Mouse (Mus musculus) limb, embryonic 11.5 days (tissue): Measurements from ENCODE around the gene Angptl4. TPM values are rescaled to one million over a fixed set of nuclear protein-coding genes. Genes with fewer than 3 reads are reported as not detected.

Experiments
- ATAC-seq: fragments of 200-750 bp; cut with Nextera tagmentation; 2 replicates; pipeline ENCODE4 v1.8.0; 2017; ENCODE audit warnings: low read depth; ENCODE audit not compliant: insufficient number of reproducible peaks, low FRiP score, low TSS enrichment
- DNase-seq: peaks from one replicate; pipeline ENCODE4 v3.0.0-alpha.2; 2015; ENCODE audit warnings: low spot score
- H3K27ac ChIP-seq: fragments of 300-500 bp; sonication (generic); replicated peaks from 2 replicates; pipeline ENCODE4 v1.5.1; 2014; ENCODE audit warnings: low read depth, mild to moderate bottlenecking, low read length
- H3K27me3 ChIP-seq: fragments of 300-500 bp; sonication (generic); 2 replicates; pipeline ENCODE4 v1.6.1; 2014; ENCODE audit warnings: mild to moderate bottlenecking, low read length, mixed read lengths; ENCODE audit not compliant: control insufficient read depth, insufficient read depth
- H3K36me3 ChIP-seq: fragments of 300-500 bp; sonication (generic); 2 replicates; pipeline ENCODE4 v1.6.1; 2014; ENCODE audit warnings: mild to moderate bottlenecking, low read length, moderate library complexity, mixed read lengths; ENCODE audit not compliant: control insufficient read depth, insufficient read depth
- H3K4me1 ChIP-seq: fragments of 300-500 bp; sonication (generic); 2 replicates; pipeline ENCODE4 v1.6.1; 2014; ENCODE audit warnings: low read length, mixed read lengths; ENCODE audit not compliant: control insufficient read depth, insufficient read depth
- H3K4me2 ChIP-seq: fragments of 300-500 bp; sonication (generic); 2 replicates; pipeline ENCODE4 v1.6.1; 2014; ENCODE audit warnings: low read depth, mild to moderate bottlenecking, moderate library complexity; ENCODE audit not compliant: severe bottlenecking
- H3K4me3 ChIP-seq: fragments of 300-500 bp; sonication (generic); 2 replicates; pipeline ENCODE4 v1.5.1; 2014; ENCODE audit warnings: low read depth, low read length
- H3K9ac ChIP-seq: fragments of 300-500 bp; sonication (generic); 2 replicates; pipeline ENCODE4 v1.6.1; 2014; ENCODE audit warnings: mild to moderate bottlenecking, low read length
- H3K9me3 ChIP-seq: fragments of 300-500 bp; sonication (generic); 2 replicates; pipeline ENCODE4 v1.6.1; 2016; ENCODE audit warnings: low read length; ENCODE audit not compliant: control insufficient read depth
- WGBS: fragments of 180-500 bp; shearing (Covaris S2); extraction: QIAGEN DNeasy Blood & Tissue Kit; methylation state at CpG from one replicate; pipeline ENCODE4 v1.1.7; 2014; 5-methylcytosine and 5-hydroxymethylcytosine counted together
- polyA plus RNA-seq: library from polyadenylated mRNA; unstranded; fragments of >200 nt; fragmentation: Nextera tagmentation; extraction: Ambion mirVana; gene quantifications from 2 replicates; pipeline ENCODE4 v1.2.1, GENCODE M21; 2014

The Angptl4 gene
- polyA plus RNA-seq, 1 experiment from 2014 or later = 43.6 TPM

DNA sequence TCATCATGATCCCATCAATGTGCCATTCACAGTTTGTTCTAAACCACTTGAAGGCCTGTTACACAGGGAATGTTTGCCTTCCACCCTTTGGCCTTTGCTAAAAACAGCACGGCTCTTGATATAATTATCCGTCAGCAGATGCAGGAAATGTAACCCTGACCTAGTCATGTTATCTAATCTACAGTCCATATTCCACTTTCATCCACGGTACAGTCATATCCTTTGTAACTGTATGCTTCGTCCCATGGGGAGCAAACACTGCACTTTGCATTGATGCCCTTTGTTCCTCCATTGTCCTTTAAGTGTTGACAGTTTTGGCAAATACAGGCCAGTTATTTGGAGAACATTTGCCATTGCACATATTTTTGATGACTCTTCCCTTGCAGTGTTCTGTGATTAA, 7.1 kb upstream of the Angptl4 start:
- Histone ChIP-seq H3K4me1 (no peaks in the 10 kb centered on the region), H3K4me3 (no peak overlapping the region), H3K27ac (no peak overlapping the region), H3K9me3 (no peaks in the 10 kb centered on the region), H3K36me3 (no peaks in the 10 kb centered on the region), H3K27me3 (no peaks in the 10 kb centered on the region), H3K9ac (no peak overlapping the region), H3K4me2 (no peak overlapping the region)
- WGBS = 82% methylated on average over 4 of the region's 4 CpGs
- ATAC-seq = no peak
- no peak for DNase-seq

DNA sequence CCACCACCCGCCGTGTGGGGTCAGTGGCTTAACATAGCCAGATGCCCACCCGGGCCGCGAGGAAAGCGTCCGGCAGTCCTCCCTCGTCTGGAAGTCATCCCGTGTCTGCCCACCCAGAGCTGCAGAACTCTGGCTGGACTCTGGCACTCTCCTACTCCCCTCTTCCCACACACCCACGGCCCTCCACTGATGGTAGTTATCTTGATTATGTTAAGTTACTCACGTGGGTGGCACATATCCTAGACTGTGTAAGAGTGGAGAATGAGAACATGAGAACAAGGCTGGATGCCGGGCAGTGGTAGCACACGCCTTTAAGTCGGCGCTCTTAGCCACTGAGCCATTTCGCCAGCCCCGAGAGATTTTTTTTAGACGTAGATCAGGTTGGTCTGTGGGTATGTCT, 4.7 kb upstream of the Angptl4 start:
- no peak overlapping the region for H3K4me2 ChIP-seq
- H3K4me3 ChIP-seq = no peak overlapping the region
- WGBS = 85% methylated on average over 18 of the region's 18 CpGs
- H3K9ac ChIP-seq = no peak overlapping the region
- H3K36me3 ChIP-seq = no peaks in the 10 kb centered on the region
- DNase-seq (no peak), ATAC-seq (no peak)
- no peaks in the 10 kb centered on the region for H3K27me3 ChIP-seq
- no peaks in the 10 kb centered on the region for H3K9me3 ChIP-seq
- peaks cover 5% of the 10 kb centered on the region for H3K4me1 ChIP-seq
- H3K27ac ChIP-seq = no peak overlapping the region

DNA sequence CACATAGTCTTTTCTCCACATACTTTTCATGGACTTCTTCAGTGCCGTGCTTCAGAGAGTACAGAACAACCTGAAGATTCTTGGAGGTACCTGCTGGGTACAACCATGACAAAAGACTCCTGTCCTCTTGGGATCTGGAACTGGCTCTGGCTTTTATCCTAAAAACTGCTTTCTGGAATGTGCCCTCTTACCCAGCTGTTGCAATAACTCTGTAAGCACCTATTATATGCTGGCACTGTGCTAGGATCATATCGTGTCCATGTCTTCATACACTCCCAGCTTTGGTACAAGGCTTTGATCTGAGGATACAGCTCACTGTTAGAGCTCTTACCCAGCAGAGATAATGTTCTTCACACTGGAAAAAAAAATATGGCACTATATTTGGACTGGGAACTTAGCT, 3.3 kb upstream of the Angptl4 start:
- Histone ChIP-seq H3K36me3 (no peaks in the 10 kb centered on the region), H3K4me3 (no peak overlapping the region), H3K9me3 (no peaks in the 10 kb centered on the region), H3K27me3 (no peaks in the 10 kb centered on the region), H3K4me2 (no peak overlapping the region), H3K27ac (no peak overlapping the region), H3K4me1 (peaks cover 13% of the 10 kb centered on the region), H3K9ac (no peak overlapping the region)
- DNase-seq (no peak), ATAC-seq (no peak)
- WGBS = 88% methylated on average over 2 of the region's 2 CpGs

DNA sequence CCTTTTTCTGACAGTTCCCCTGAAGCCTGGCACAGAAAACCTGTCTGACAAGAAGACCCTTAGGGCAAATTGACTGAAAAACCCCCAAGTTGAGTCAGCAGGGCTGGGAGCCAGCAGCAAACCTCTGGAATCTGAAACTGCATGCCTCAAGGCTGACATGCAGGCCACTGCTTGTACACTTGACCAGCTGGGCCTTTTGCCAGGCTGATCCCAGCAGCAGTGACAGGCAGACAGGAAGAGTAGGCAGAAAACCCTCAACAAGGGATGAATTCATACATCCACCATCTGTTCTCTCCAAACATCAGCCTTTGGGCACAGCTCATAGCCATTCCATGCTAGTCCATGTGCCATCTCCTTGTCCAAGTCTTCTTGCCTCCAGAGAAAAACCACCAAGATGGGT, 1.8 kb upstream of the Angptl4 start:
- Histone ChIP-seq H3K4me2 (no peak overlapping the region), H3K4me1 (peaks cover 19% of the 10 kb centered on the region), H3K27ac (no peak overlapping the region), H3K9ac (no peak overlapping the region), H3K27me3 (no peaks in the 10 kb centered on the region), H3K9me3 (no peaks in the 10 kb centered on the region), H3K4me3 (no peak overlapping the region), H3K36me3 (no peaks in the 10 kb centered on the region)
- peak; percentile 31 for DNase-seq
- no peak for ATAC-seq

DNA sequence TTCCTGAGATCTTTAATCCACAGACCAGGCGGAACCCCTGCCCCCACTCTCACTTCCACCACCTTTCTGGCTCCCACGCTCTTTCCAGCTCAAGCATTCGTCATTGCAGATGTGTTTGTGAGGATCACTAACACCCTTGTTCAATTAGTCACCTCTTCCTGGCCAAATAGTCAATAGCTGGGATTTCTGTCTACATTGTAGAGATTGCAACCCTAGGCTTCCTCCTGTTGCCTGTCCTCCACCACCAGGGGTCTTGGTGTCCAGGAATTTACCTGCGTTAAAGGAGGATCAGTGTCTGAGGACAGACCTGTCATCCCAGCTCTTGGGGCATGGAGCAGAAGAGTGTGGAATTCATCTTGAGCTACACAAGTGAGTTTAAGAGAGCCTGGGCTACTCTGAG, 437 bp upstream of the Angptl4 start:
- no peak for ATAC-seq
- 37% methylated on average over 4 of the region's 4 CpGs for WGBS
- H3K27ac ChIP-seq = no peak overlapping the region
- H3K36me3 ChIP-seq = peaks cover 3% of the 10 kb centered on the region; the same call in 1 of the 2 replicates
- no peaks in the 10 kb centered on the region for H3K27me3 ChIP-seq
- DNase-seq = no peak
- H3K9me3 ChIP-seq = no peaks in the 10 kb centered on the region
- peak overlapping the region; percentile 58; the same call in 1 of the 2 replicates for H3K9ac ChIP-seq
- peaks cover 23% of the 10 kb centered on the region for H3K4me1 ChIP-seq
- H3K4me3 ChIP-seq = no peak overlapping the region
- peak overlapping the region; percentile 60 for H3K4me2 ChIP-seq

DNA sequence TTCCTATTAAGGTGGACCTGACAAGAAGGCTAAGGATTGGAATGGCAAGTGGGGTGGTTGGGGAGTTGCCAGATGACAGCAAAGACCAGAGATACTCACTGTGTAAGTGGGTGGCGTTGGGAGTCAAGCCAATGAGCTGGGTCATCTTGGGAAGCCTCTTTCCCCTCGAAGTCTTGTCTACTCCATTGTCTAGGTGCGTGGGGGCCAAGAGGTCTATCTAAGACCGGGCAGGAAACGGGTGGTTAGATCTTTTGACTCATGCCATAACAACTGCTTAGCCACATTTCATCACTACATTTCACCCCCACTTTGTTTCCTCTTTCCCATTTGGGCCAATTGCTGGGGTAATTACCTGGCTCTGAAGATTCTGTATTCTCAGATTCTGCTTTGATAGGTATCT, 1.2 kb downstream of the Angptl4 start:
- no peaks in the 10 kb centered on the region for H3K27me3 ChIP-seq
- peak overlapping the region; percentile 95 for H3K27ac ChIP-seq
- no peak overlapping the region for H3K9ac ChIP-seq
- 88% methylated on average over 5 of the region's 5 CpGs for WGBS
- H3K4me3 ChIP-seq = peak overlapping the region; percentile 36
- H3K4me2 ChIP-seq = peak overlapping the region; percentile 60
- peaks cover 8% of the 10 kb centered on the region; the same call in 1 of the 2 replicates for H3K36me3 ChIP-seq
- H3K4me1 ChIP-seq = peaks cover 23% of the 10 kb centered on the region
- H3K9me3 ChIP-seq = no peaks in the 10 kb centered on the region
- no peak for ATAC-seq
- DNase-seq = no peak

DNA sequence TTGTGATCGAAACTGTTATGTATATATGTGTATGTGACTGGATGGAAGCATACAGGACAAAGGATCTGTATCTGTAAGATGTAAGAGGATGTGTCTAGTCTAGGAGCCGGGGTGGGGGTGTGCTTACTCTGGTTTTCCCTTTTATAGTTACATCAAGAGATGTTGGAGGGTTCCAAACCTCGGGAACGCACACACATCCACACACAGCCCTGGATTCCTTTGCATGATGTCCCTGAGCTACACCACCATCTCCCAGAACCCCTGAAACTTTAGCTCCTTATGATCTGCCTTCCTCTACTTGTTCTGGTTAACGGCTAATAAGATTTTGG, 1.7 kb downstream of the Angptl4 start:
- peaks cover 12% of the 10 kb centered on the region; the same call in 1 of the 2 replicates for H3K36me3 ChIP-seq
- H3K4me1 ChIP-seq = peaks cover 23% of the 10 kb centered on the region
- H3K27ac ChIP-seq = peak overlapping the region; percentile 95
- DNase-seq (peak; percentile 22), ATAC-seq (no peak)
- H3K9ac ChIP-seq = no peak overlapping the region
- no peaks in the 10 kb centered on the region for H3K9me3 ChIP-seq
- H3K27me3 ChIP-seq = no peaks in the 10 kb centered on the region
- peak overlapping the region; percentile 11; the same call in 1 of the 2 replicates for H3K4me3 ChIP-seq
- 81% methylated on average over 5 of the region's 5 CpGs for WGBS
- peak overlapping the region; percentile 60 for H3K4me2 ChIP-seq

DNA sequence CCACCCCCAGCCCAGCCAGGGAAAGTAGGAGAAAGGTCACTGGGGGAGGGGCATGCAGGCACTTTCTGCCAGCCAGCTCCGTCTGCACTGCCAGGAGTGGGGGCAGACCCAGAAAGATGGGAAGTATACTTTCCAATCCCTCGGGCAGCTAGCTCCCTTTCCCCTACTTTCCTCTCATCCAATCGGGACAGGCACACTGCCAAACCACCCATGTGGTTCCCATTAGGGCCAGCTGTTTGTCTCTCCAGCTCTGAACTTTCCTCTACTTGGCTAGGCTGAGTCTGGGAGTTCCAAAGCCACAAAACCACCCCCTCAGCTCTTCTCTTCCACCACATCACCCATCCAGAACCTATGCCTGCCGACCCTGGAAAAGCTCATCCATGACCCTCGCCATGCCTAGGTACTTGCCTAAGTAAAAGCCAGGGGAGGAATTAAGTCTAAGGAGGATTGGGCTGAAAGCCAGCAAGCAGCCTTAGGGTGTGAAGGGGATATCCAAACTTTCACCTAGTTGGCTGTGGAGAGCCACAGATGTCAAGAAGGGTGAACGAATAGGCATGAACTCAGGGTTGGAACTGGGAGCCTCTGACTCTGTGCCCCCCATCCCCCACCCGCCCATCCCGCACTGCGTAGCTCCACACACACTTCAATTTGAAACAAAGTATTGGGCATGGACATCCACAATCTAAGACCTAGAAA, 2.2 kb downstream of the Angptl4 start:
- ATAC-seq = peak; percentile 91
- H3K27me3 ChIP-seq = no peaks in the 10 kb centered on the region
- peak overlapping the region; percentile 95 for H3K27ac ChIP-seq
- peak; percentile 91 for DNase-seq
- H3K9me3 ChIP-seq = no peaks in the 10 kb centered on the region
- H3K36me3 ChIP-seq = peaks cover 14% of the 10 kb centered on the region; the same call in 1 of the 2 replicates
- WGBS = 29% methylated on average over 9 of the region's 9 CpGs
- peak overlapping the region; percentile 51 for H3K9ac ChIP-seq
- H3K4me3 ChIP-seq = peak overlapping the region; percentile 11; the same call in 1 of the 2 replicates
- peak overlapping the region; percentile 60 for H3K4me2 ChIP-seq
- H3K4me1 ChIP-seq = peaks cover 23% of the 10 kb centered on the region

DNA sequence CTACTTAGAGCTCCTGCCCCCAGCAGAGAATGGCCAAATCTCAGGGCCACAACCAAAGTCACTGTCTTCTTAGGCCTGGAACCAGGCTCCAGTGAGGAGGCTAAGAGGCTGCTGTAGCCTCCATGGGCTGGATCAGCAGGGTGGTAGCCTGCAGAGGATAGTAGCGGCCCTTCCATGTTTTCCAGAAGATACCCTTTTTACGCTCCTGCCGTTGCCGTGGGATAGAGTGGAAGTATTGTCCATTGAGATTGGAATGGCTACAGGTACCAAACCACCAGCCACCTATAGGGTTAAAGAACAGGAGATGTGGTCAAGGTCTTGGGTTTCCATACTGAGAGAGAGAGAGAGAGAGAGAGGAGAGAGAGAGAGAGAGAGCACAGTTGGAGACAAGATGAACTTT, 6.3 kb downstream of the Angptl4 start:
- DNase-seq (no peak), ATAC-seq (no peak)
- Histone ChIP-seq H3K4me1 (peaks cover 11% of the 10 kb centered on the region), H3K36me3 (peaks cover 14% of the 10 kb centered on the region; the same call in 1 of the 2 replicates), H3K4me2 (no peak overlapping the region), H3K27me3 (no peaks in the 10 kb centered on the region), H3K9ac (no peak overlapping the region), H3K27ac (no peak overlapping the region), H3K9me3 (no peaks in the 10 kb centered on the region), H3K4me3 (no peak overlapping the region)
- 98% methylated on average over 4 of the region's 4 CpGs for WGBS
